ENCODE assay signal across 21 mouse cellular contexts in the genomic region with DNA sequence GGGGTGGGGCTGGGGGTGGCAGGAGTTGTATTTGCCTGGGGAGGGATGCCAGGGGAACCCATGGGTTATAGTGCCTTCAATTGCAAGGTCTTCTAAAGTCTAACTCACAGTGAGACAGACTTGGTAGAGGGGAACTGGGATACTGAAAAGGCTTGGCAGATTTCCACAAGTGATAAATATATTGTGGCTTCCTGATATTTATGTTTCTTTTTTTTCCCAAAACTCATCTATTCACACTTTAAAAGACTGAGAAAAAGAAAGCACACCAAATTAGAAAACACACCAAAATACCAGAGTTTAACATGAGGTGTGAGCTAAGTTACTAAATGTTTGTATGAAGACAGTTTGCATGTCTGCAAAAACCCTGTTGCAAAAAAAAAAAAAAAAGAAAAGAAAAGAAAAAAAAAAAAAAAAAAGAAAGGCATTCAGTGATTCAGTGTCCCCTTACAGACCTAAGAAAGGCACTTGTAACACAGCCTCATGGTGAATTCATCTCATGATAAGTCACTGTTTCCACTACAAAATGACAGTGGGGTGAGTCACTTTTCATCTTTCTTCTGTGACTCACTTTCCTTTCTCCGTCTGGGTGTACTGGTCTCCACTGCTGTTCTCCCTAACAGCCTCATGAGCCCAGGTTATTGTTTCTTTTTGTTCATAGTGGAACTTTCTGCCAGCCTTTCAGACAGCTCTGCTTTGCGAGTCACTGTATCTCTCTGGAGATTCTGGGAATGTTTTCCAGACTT. TPM values are rescaled to one million over a fixed set of nuclear protein-coding genes. Genes with fewer than 3 reads are reported as not detected.
DNase-seq lines count a peak whose midpoint lies in the region; ATAC-seq and TF ChIP-seq lines count a peak whose summit lies in the region.
"Had no signal": no experiment of that assay in that cellular context is flagged by ENCODE, and none has a peak within 500 bp of the region (broad histone marks: within the 10 kb centered on the region; RNA-seq: fewer than 3 reads in every experiment).

No protein-coding gene starts in this region.

- no peaks in the 10 kb centered on the region for H3K79me3 ChIP-seq in C2C12 (ENCODE audit: low read depth)

- H3K4me3 ChIP-seq in C2C12 (ENCODE audit: insufficient read depth, poor library complexity, severe bottlenecking) (no peak overlapping the region), myocyte (peak overlapping the region; percentile 1)
- H3K4me3 ChIP-seq: heart, adult 2 months; hindbrain, embryonic 15.5 days; layer of hippocampus, adult 2 months; left cerebral cortex, adult 2 months; limb, embryonic 10.5 days; midbrain, embryonic 13.5 days; neural tube, embryonic 15.5 days had no signal

- H3K79me2 ChIP-seq in C2C12 (ENCODE audit: control insufficient read depth, insufficient read depth) (no peaks in the 10 kb centered on the region), myocyte (ENCODE audit: control insufficient read depth, insufficient read depth) (no peaks in the 10 kb centered on the region)

- TF ChIP-seq POLR2A in myocyte (IDR thresholded peaks at IDR 0.05; ENCODE audit: insufficient read length, low read depth) = no peak

- no peak for TF ChIP-seq CTCF in C2C12 (IDR thresholded peaks at IDR 0.05; ENCODE audit: control insufficient read depth, insufficient read depth, insufficient read length)

- DNase-seq in heart, adult 11 months = peak; percentile 70
- no peak for DNase-seq in heart, adult 18-20 months
- peak; percentile 88 for DNase-seq in NIH3T3 (ENCODE audit: low read depth)
- DNase-seq in right cerebral cortex, postnatal 36 days (ENCODE audit: low spot score in 2 of 2) = no peak
- DNase-seq: cerebellum, postnatal 10 days; heart, adult 2 months; kidney, adult 11 months; lung, embryonic 14.5 days; thymus, postnatal 4 days had no signal

- H3K36me3 ChIP-seq in C2C12 (ENCODE audit: control insufficient read depth, insufficient read depth) = no peaks in the 10 kb centered on the region
- no peaks in the 10 kb centered on the region for H3K36me3 ChIP-seq in myocyte (ENCODE audit: control insufficient read depth, insufficient read depth)
- H3K36me3 ChIP-seq: hindbrain, embryonic 15.5 days; limb, embryonic 10.5 days; midbrain, embryonic 13.5 days; neural tube, embryonic 15.5 days had no signal

- H3K27me3 ChIP-seq in C2C12 (ENCODE audit: control insufficient read depth, insufficient read depth, insufficient read length) (no peaks in the 10 kb centered on the region), myocyte (ENCODE audit: control insufficient read depth, insufficient read depth, insufficient read length) (no peaks in the 10 kb centered on the region)
- H3K27me3 ChIP-seq: hindbrain, embryonic 15.5 days; midbrain, embryonic 13.5 days; neural tube, embryonic 15.5 days had no signal

- no peak for ATAC-seq in granulocyte monocyte progenitor cell, adult 5-6 weeks (replicated peaks; ENCODE audit: poor library complexity, severe bottlenecking)
- ATAC-seq: forebrain, embryonic 14.5 days; midbrain, embryonic 13.5 days had no signal

- peak overlapping the region; percentile 47 for H3ac ChIP-seq in C2C12 (ENCODE audit: control insufficient read depth, insufficient read length, low read depth)
- H3ac ChIP-seq in myocyte (ENCODE audit: control insufficient read depth, insufficient read length) = no peak overlapping the region

- H3K4me2 ChIP-seq in myocyte (ENCODE audit: low read depth) = peak overlapping the region; percentile 82
- H3K4me2 ChIP-seq: hindbrain, embryonic 15.5 days; liver, embryonic 11.5 days; lung, embryonic 14.5 days; midbrain, embryonic 13.5 days; neural tube, embryonic 15.5 days had no signal

TF ChIP-seq in C2C12, 6 proteins besides CTCF, POLR2A, EP300 and RAD21:
- TF ChIP-seq MAX (IDR thresholded peaks at IDR 0.05) = peak; percentile 86
- no peak for TF ChIP-seq USF1 (IDR thresholded peaks at IDR 0.05; ENCODE audit: low read depth)
- peak; percentile 40 for TF ChIP-seq MYOD1 (IDR thresholded peaks at IDR 0.05; ENCODE audit: control insufficient read depth, insufficient read length, low read depth)
- no peak for TF ChIP-seq MYOG (IDR thresholded peaks at IDR 0.05; ENCODE audit: control insufficient read depth, extremely low read depth, insufficient read length)
- TF ChIP-seq FOSL1 (IDR thresholded peaks at IDR 0.05; ENCODE audit: insufficient read depth, low read length, poor library complexity, severe bottlenecking) = peak; percentile 98
- TF ChIP-seq CEBPB (IDR thresholded peaks at IDR 0.05; ENCODE audit: low read depth) = no peak

TF ChIP-seq in myocyte, 11 proteins besides CTCF, POLR2A, EP300 and RAD21:
- no peak for TF ChIP-seq MAX (IDR thresholded peaks at IDR 0.05; ENCODE audit: low read depth)
- no peak for TF ChIP-seq CEBPB (IDR thresholded peaks at IDR 0.05; ENCODE audit: insufficient read depth, poor library complexity, severe bottlenecking)
- no peak for TF ChIP-seq TCF3 (IDR thresholded peaks at IDR 0.05; ENCODE audit: insufficient read length, low read depth)
- no peak for TF ChIP-seq MYOG (IDR thresholded peaks at IDR 0.05; ENCODE audit: control insufficient read depth in 1 of 3, insufficient read depth in 1 of 3, insufficient read length in 2 of 3, low read depth in 2 of 3)
- no peak for TF ChIP-seq REST (IDR thresholded peaks at IDR 0.05; ENCODE audit: insufficient read depth, insufficient read length)
- no peak for TF ChIP-seq SRF (IDR thresholded peaks at IDR 0.05; ENCODE audit: control insufficient read depth, insufficient read length, low read depth)
- TF ChIP-seq USF1 (IDR thresholded peaks at IDR 0.05; ENCODE audit: low read depth) = no peak
- no peak for TF ChIP-seq MYOD1 (IDR thresholded peaks at IDR 0.05; ENCODE audit: control insufficient read depth in 1 of 3, insufficient read length in 2 of 3, low read depth in 2 of 3)
- no peak for TF ChIP-seq E2F4 (IDR thresholded peaks at IDR 0.05; ENCODE audit: insufficient read depth)
- no peak for TF ChIP-seq POLR2AphosphoS2 (IDR thresholded peaks at IDR 0.05; ENCODE audit: insufficient read length, low read depth)
- no peak for TF ChIP-seq TCF12 (IDR thresholded peaks at IDR 0.05; ENCODE audit: insufficient read depth, poor library complexity, severe bottlenecking)
TF ChIP-seq in myocyte: peak in this region for 0.

RNA-seq across cellular contexts. Expression of a gene that starts 42.0 kb away (rescaled TPM):
- total RNA-seq in heart, adult 18-20 months (2021) = 100 to 1,000 TPM; 147 to 160 TPM
- polyA plus RNA-seq in C2C12 (2012; fragmentation: generic; extraction: Trizol) = 0.35 TPM
- polyA plus RNA-seq in myocyte (2012; fragmentation: generic; extraction: Trizol) = 58.0 TPM
- not detected in 2 replicates for total RNA-seq in granulocyte monocyte progenitor cell, adult 5-6 weeks (2014; fragmentation: Nextera tagmentation)
- total RNA-seq in granulocyte monocyte progenitor cell, adult 5-6 weeks (2017) = not detected in 2 replicates
- total RNA-seq: megakaryocyte progenitor cell, adult 5-6 weeks had no signal
- polyA plus RNA-seq: forebrain, embryonic 14.5 days had no signal

RNA-seq across cellular contexts. Expression of a gene that starts 56.9 kb away (rescaled TPM):
- under 1 TPM; 0.62 to 0.69 TPM for total RNA-seq in heart, adult 18-20 months (2021)
- 1.2 TPM for polyA plus RNA-seq in C2C12 (2012; fragmentation: generic; extraction: Trizol)
- 1.2 TPM for polyA plus RNA-seq in myocyte (2012; fragmentation: generic; extraction: Trizol)
- 1.1 and 1.6 TPM in 2 replicates for total RNA-seq in granulocyte monocyte progenitor cell, adult 5-6 weeks (2014; fragmentation: Nextera tagmentation)
- total RNA-seq in granulocyte monocyte progenitor cell, adult 5-6 weeks (2017) = 0.88 and 1.2 TPM in 2 replicates

Comparison
In these comparisons a context has a peak if more than half of its experiments do, and no peak if none do; other contexts are left out.
1. DNase-seq: peak in heart, adult 11 months (single experiment) and NIH3T3 (single experiment); none in heart, adult 18-20 months (0 of 2) and right cerebral cortex, postnatal 36 days (0 of 2).
2. RNA of a gene that starts 42.0 kb away (total RNA-seq): 147 to 160 TPM in heart, adult 18-20 months; not detected in granulocyte monocyte progenitor cell, adult 5-6 weeks; every median in the first group is over 100 times any median in the second.